Mouse (Mus musculus): ENCODE results near the gene Btg1. TPM values are rescaled to one million over a fixed set of nuclear protein-coding genes. Genes with fewer than 3 reads are reported as not detected.

Gene Btg1
- total and polyA plus RNA-seq, 2 experiments from 2014 or later, result 24.7 to 28.7 TPM

DNA sequence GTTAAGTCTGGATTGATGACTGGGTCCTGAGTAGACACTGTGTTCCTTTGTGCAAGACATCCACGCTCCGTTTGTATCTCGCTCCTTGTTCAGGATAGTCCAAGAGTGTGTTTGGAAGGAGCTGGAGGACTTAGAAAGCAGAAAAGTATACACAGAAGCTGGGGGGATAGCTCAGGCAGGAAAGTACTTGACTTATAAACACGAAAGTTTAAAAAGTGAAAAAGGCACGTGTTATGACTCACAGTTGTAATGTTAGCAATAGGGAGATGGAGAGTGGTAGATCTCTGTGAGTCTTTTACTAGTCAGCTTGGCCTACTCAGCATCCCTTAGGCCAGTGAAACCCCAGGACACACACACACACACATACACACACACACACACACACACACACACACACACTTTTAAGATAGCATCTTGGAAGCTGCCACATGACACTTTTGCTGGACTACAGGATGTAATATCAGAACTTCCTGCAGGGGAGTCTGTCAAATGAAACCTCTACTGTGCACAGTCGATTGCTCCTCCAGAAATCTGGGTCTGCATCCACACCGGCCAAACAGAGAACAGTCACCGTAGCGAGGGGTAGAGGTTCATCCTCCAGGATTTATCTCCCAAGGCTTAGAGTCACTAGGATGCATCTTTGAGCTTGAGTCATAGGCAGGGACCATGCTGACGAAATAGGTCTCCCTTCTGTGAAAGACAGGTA lies 43.6 kb downstream of the Btg1 start:
- H3K36me3 ChIP-seq (replicated peaks; ENCODE audit: control insufficient read depth, insufficient read depth, low read length), result no peaks in the 10 kb centered on the region
- no peak overlapping the region for H3K9ac ChIP-seq (replicated peaks; ENCODE audit: low read depth, low read length)
- ATAC-seq (ENCODE audit: insufficient read depth, low read depth) (no peak), DNase-seq (ENCODE audit: low spot score) (no peak)
- 85% methylated on average over 10 of the region's 10 CpGs for WGBS
- H3K4me3 ChIP-seq (ENCODE audit: low read depth, low read length), result no peak overlapping the region
- no peak for TF ChIP-seq EP300 (IDR thresholded peaks at IDR 0.05; ENCODE audit: low read depth)
- no peak for TF ChIP-seq CTCF (IDR thresholded peaks at IDR 0.05; ENCODE audit: low read depth)
- no peak overlapping the region for H3K4me2 ChIP-seq (ENCODE audit: low read depth, low read length)
- no peaks in the 10 kb centered on the region for H3K4me1 ChIP-seq (ENCODE audit: control insufficient read depth, insufficient read depth)
- H3K27me3 ChIP-seq (ENCODE audit: control insufficient read depth, insufficient read depth, low read length), result no peaks in the 10 kb centered on the region
- no peak overlapping the region for H3K27ac ChIP-seq (ENCODE audit: low read depth)
- no peaks in the 10 kb centered on the region for H3K9me3 ChIP-seq (replicated peaks; ENCODE audit: control insufficient read depth, low read length)

DNA sequence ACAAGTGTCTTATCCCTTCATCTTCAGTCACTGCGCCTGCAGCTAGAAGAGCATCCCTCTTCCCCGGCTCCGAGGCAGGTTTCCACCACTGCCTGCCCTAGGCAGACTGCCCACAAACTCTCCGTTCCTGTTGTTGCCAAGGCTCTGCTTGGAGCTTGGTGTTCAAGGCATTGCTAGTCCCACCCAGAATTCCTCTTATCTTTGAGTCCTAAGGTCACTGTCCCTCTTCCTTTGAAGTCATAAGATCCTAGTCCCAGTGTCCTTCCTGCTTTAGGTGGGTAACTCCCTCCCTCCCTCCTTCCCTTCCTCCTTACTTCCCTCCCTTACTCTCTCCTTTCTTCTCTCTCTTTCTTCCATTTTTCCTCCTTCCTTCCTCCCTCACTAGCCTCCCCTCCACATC lies 46.2 kb downstream of the Btg1 start:
- TF ChIP-seq CTCF (IDR thresholded peaks at IDR 0.05; ENCODE audit: low read depth) (no peak), EP300 (IDR thresholded peaks at IDR 0.05; ENCODE audit: low read depth) (no peak)
- ATAC-seq (ENCODE audit: insufficient read depth, low read depth) (no peak), DNase-seq (ENCODE audit: low spot score) (no peak)
- Histone ChIP-seq H3K36me3 (replicated peaks; ENCODE audit: control insufficient read depth, insufficient read depth, low read length) (no peaks in the 10 kb centered on the region), H3K27ac (ENCODE audit: low read depth) (no peak overlapping the region), H3K27me3 (ENCODE audit: control insufficient read depth, insufficient read depth, low read length) (no peaks in the 10 kb centered on the region), H3K4me3 (ENCODE audit: low read depth, low read length) (no peak overlapping the region), H3K9me3 (replicated peaks; ENCODE audit: control insufficient read depth, low read length) (no peaks in the 10 kb centered on the region), H3K4me2 (ENCODE audit: low read depth, low read length) (no peak overlapping the region), H3K4me1 (ENCODE audit: control insufficient read depth, insufficient read depth) (no peaks in the 10 kb centered on the region), H3K9ac (replicated peaks; ENCODE audit: low read depth, low read length) (no peak overlapping the region)
- WGBS, result 85% methylated on average over 4 of the region's 4 CpGs

DNA sequence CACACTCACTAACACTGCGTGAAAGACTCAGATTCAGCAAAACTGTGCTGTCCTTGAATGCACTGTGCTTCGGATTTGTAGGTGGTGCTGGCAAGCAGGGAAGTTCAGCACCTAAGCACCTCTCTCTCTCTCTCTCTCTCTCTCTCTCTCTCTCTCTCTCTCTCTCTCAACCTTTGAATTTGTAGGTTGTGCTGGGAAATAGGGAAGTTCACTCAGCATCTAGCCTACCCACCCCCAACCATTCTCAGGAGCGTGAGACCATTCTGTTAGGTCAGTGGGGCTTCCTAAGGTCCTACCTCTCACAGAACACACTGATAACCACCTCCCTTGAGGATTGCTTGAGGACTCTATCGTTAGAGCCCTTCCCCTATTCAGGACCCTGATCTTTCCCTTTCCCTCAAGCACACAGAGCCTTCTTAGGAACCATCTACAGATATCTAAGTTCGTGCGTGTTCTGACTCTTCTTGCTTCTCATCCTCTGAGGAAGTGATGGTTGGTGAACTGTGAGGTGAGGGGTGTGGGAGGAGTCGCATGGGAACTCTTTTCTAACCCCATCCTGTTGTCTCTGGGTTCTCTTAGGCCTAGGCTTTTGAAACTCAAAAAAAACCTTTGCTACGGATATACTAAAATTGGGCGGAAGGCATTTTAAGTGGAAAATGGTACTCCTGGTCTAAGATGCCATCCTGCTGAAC lies 47.1 kb downstream of the Btg1 start:
- TF ChIP-seq EP300 (IDR thresholded peaks at IDR 0.05; ENCODE audit: low read depth) (no peak), CTCF (IDR thresholded peaks at IDR 0.05; ENCODE audit: low read depth) (no peak)
- no peaks in the 10 kb centered on the region for H3K9me3 ChIP-seq (replicated peaks; ENCODE audit: control insufficient read depth, low read length)
- no peaks in the 10 kb centered on the region for H3K36me3 ChIP-seq (replicated peaks; ENCODE audit: control insufficient read depth, insufficient read depth, low read length)
- no peak overlapping the region for H3K4me3 ChIP-seq (ENCODE audit: low read depth, low read length)
- 74% methylated on average over 9 of the region's 9 CpGs for WGBS
- no peak overlapping the region for H3K9ac ChIP-seq (replicated peaks; ENCODE audit: low read depth, low read length)
- ATAC-seq (ENCODE audit: insufficient read depth, low read depth) (no peak), DNase-seq (ENCODE audit: low spot score) (no peak)
- H3K4me1 ChIP-seq (ENCODE audit: control insufficient read depth, insufficient read depth), result no peaks in the 10 kb centered on the region
- H3K4me2 ChIP-seq (ENCODE audit: low read depth, low read length), result no peak overlapping the region
- H3K27ac ChIP-seq (ENCODE audit: low read depth), result no peak overlapping the region
- no peaks in the 10 kb centered on the region for H3K27me3 ChIP-seq (ENCODE audit: control insufficient read depth, insufficient read depth, low read length)
